Mouse (Mus musculus): ENCODE results near the gene Ube2t.

- no peak for TF ChIP-seq POLR2A (IDR thresholded peaks at IDR 0.05; ENCODE audit: extremely low read depth, insufficient read depth, low read length)
- no peak for TF ChIP-seq CTCF (IDR thresholded peaks at IDR 0.05; ENCODE audit: extremely low read depth, insufficient read depth, low read length)
Observed at GRCm38 (mm10) chr1:134992046-134992645, 29.8 kb downstream of the Ube2t start.

All from cortical plate, adult 2 months (tissue).